ENCODE assay signal across 14 mouse cellular contexts in the genomic region with DNA sequence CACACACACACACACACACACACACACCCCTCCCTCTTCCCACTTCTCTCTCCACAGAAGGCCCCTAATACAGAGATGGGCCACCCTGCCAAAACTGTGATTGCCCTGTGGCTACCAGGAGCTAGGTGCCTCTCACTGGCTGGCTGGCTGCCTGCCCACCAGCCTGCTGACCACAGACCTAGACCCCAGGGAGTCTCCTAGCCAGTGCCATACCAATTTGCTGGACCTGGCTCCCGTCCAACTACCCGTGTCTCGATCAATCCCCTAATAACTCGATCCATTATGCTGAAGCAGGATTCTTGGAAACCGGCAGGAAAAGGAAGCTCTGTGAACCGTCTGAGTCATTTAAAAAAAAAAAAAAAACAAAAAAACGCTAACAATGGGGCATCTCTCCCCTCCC. TPM values are rescaled to one million over a fixed set of nuclear protein-coding genes. Genes with fewer than 3 reads are reported as not detected.
DNase-seq lines count a peak whose midpoint lies in the region; ATAC-seq and TF ChIP-seq lines count a peak whose summit lies in the region.
"Had no signal": no experiment of that assay in that cellular context is flagged by ENCODE, and none has a peak within 500 bp of the region (broad histone marks: within the 10 kb centered on the region; RNA-seq: fewer than 3 reads in every experiment).

No protein-coding gene starts in this region.

- no peak overlapping the region for H3K9ac ChIP-seq in heart, postnatal 0 days (replicated peaks; ENCODE audit: low read depth, low read length)
- H3K9ac ChIP-seq in limb, embryonic 14.5 days (ENCODE audit: low read depth, low read length, severe bottlenecking), result no peak overlapping the region
- H3K9ac ChIP-seq: embryonic facial prominence, embryonic 12.5 days had no signal

- peak; percentile 58 to 59 for DNase-seq in cerebellum, postnatal 14 days
- no peak for DNase-seq in cerebellum, postnatal 36 days
- DNase-seq in heart, postnatal 0 days (ENCODE audit: low spot score), result no peak
- no peak for DNase-seq in heart, adult 8-10 months (ENCODE audit: low spot score)
- peak; percentile 28 for DNase-seq in Patski (ENCODE audit: low read depth, low spot score)
- DNase-seq in limb, embryonic 14.5 days (ENCODE audit: low spot score), result no peak
- DNase-seq in gastrocnemius, adult 18-20 months (ENCODE audit: low spot score), result no peak
- DNase-seq: kidney, postnatal 10 days; lung, adult 18-20 months had no signal

- no peak overlapping the region for H3K4me2 ChIP-seq in heart, postnatal 0 days (ENCODE audit: low read depth, low read length)
- no peak overlapping the region for H3K4me2 ChIP-seq in limb, embryonic 14.5 days (replicated peaks; ENCODE audit: low read depth, low read length, severe bottlenecking)
- H3K4me2 ChIP-seq: embryonic facial prominence, embryonic 12.5 days had no signal

- no peaks in the 10 kb centered on the region for H3K9me3 ChIP-seq in heart, postnatal 0 days (replicated peaks; ENCODE audit: control insufficient read depth, low read length)
- no peaks in the 10 kb centered on the region for H3K9me3 ChIP-seq in limb, embryonic 14.5 days (ENCODE audit: control insufficient read depth, low read length)
- H3K9me3 ChIP-seq: embryonic facial prominence, embryonic 12.5 days; megakaryocyte, embryonic 14.5 days had no signal

- 25% methylated on average over 7 of the region's 7 CpGs for WGBS in heart, postnatal 0 days
- WGBS in limb, embryonic 14.5 days, result 32% methylated on average over 7 of the region's 7 CpGs

- TF ChIP-seq EP300 in heart, postnatal 0 days (IDR thresholded peaks at IDR 0.05; ENCODE audit: low read depth), result no peak

- in situ Hi-C loops in Patski (cut with MboI; ENCODE audit: low pct_unique_long_range_greater_than_20kb), result no loop called here

- CTCF ChIA-PET in Patski (lab: Charles Lee), result interaction anchor here (1.3 to 1.5 kb wide), 2 partner anchors 10 to 125 kb away, joined by 3 read pairs; no protein-coding TSS in a partner anchor

- H3K4me1 ChIP-seq in heart, postnatal 0 days (ENCODE audit: control insufficient read depth, insufficient read depth), result peaks cover 45% of the 10 kb centered on the region
- peaks cover 60% of the 10 kb centered on the region for H3K4me1 ChIP-seq in limb, embryonic 14.5 days (ENCODE audit: control insufficient read depth, insufficient read depth, low read length)

- ATAC-seq in heart, postnatal 0 days (ENCODE audit: insufficient read depth, low read depth), result no peak
- ATAC-seq in Patski, result no peak
- ATAC-seq in limb, embryonic 14.5 days (ENCODE audit: low FRiP score, low read depth), result no peak
- no peak for ATAC-seq in inflammation-experienced regulatory T-cells, adult 6 months

- H3K4me3 ChIP-seq in heart, postnatal 0 days (ENCODE audit: low read depth, low read length), result no peak overlapping the region
- H3K4me3 ChIP-seq in limb, embryonic 14.5 days (replicated peaks; ENCODE audit: low read length), result no peak overlapping the region
- H3K4me3 ChIP-seq: embryonic facial prominence, embryonic 12.5 days; megakaryocyte, embryonic 14.5 days had no signal

- H3K27ac ChIP-seq in heart, postnatal 0 days (ENCODE audit: low read depth), result peak overlapping the region; percentile 26
- 0 out of 2 replicates have a peak overlapping the region, but pooled peaks have one; percentile 16 for H3K27ac ChIP-seq in limb, embryonic 14.5 days (replicated peaks; ENCODE audit: low read depth, low read length)

- H3K27me3 ChIP-seq in heart, postnatal 0 days (ENCODE audit: control insufficient read depth, insufficient read depth, low read length), result no peaks in the 10 kb centered on the region
- no peaks in the 10 kb centered on the region for H3K27me3 ChIP-seq in Patski
- H3K27me3 ChIP-seq in limb, embryonic 14.5 days (ENCODE audit: control insufficient read depth, insufficient read depth, low read length), result no peaks in the 10 kb centered on the region
- H3K27me3 ChIP-seq: embryonic facial prominence, embryonic 12.5 days had no signal

- POLR2A ChIA-PET in Patski (lab: Charles Lee), result no interaction called here

- TF ChIP-seq POLR2A in limb, embryonic 14.5 days (IDR thresholded peaks at IDR 0.05; ENCODE audit: borderline replicate concordance, extremely low read depth, insufficient read depth, insufficient read length), result no peak

- no peak for TF ChIP-seq CTCF in heart, postnatal 0 days (IDR thresholded peaks at IDR 0.05; ENCODE audit: low read depth)
- no peak for TF ChIP-seq CTCF in Patski (IDR thresholded peaks at IDR 0.05)

- H3K36me3 ChIP-seq in heart, postnatal 0 days (replicated peaks; ENCODE audit: control insufficient read depth, insufficient read depth, low read length), result no peaks in the 10 kb centered on the region
- H3K36me3 ChIP-seq in limb, embryonic 14.5 days (ENCODE audit: control insufficient read depth, insufficient read depth, low read length), result no peaks in the 10 kb centered on the region
- H3K36me3 ChIP-seq: embryonic facial prominence, embryonic 12.5 days had no signal

RNA-seq across cellular contexts. Expression of a gene that starts 22.8 kb away (rescaled TPM):
- 39.2 and 65.9 TPM in 2 replicates for total RNA-seq in heart, postnatal 0 days (2014; rRNA removed; ENCODE audit: low replicate concordance)
- 3.1 and 3.4 TPM in 2 replicates for polyA plus RNA-seq in heart, postnatal 0 days (2015; fragmentation: Nextera tagmentation; extraction: Ambion mirVana)
- 1 to 10 TPM; 3.9 to 9.7 (median 7.7) TPM for total RNA-seq in heart, adult 8-10 months (2022)
- polyA plus RNA-seq in Patski (2021), result 0.23 TPM
- 58.0 and 73.0 TPM in 2 replicates for polyA plus RNA-seq in limb, embryonic 14.5 days (2012; rRNA removed)
- 6.9 TPM in 2 replicates for polyA plus RNA-seq in limb, embryonic 14.5 days (2014; fragmentation: Nextera tagmentation; extraction: Ambion mirVana)
- total RNA-seq in gastrocnemius, adult 18-20 months (2021), result 1 to 10 TPM in 1 of 2 experiments, under 1 TPM in 1; 0.81 to 1.1 TPM
- not detected for polyA plus RNA-seq in inflammation-experienced regulatory T-cells, adult 6 months (2017; shearing (Covaris generic))

RNA-seq across cellular contexts. Expression of a gene that starts 41.7 kb away (rescaled TPM):
- total RNA-seq in heart, postnatal 0 days (2014; rRNA removed; ENCODE audit: low replicate concordance), result not detected in 2 replicates
- polyA plus RNA-seq in heart, postnatal 0 days (2015; fragmentation: Nextera tagmentation; extraction: Ambion mirVana), result 0.33 and 0.56 TPM in 2 replicates
- total RNA-seq in heart, adult 8-10 months (2022), result not detected
- not detected for polyA plus RNA-seq in Patski (2021)
- 11.3 and 14.6 TPM in 2 replicates for polyA plus RNA-seq in limb, embryonic 14.5 days (2012; rRNA removed)
- polyA plus RNA-seq in limb, embryonic 14.5 days (2014; fragmentation: Nextera tagmentation; extraction: Ambion mirVana), result 10.2 and 14.6 TPM in 2 replicates
- total RNA-seq in gastrocnemius, adult 18-20 months (2021), result under 1 TPM; 0.30 to 0.31 TPM
- not detected for polyA plus RNA-seq in inflammation-experienced regulatory T-cells, adult 6 months (2017; shearing (Covaris generic))
- polyA plus RNA-seq: cerebellum, adult 2 months had no signal

RNA-seq across cellular contexts. Expression of a gene that starts 43.6 kb away (rescaled TPM):
- 1.3 TPM in 1 of 2 replicates, not detected in the other for total RNA-seq in heart, postnatal 0 days (2014; rRNA removed; ENCODE audit: low replicate concordance)
- polyA plus RNA-seq in heart, postnatal 0 days (2015; fragmentation: Nextera tagmentation; extraction: Ambion mirVana), result 0.23 and 1.1 TPM in 2 replicates
- under 1 TPM in 3 of 4 experiments, not detected in 1; 0.28 to 0.46 (median 0.33) TPM for total RNA-seq in heart, adult 8-10 months (2022)
- not detected for polyA plus RNA-seq in Patski (2021)
- polyA plus RNA-seq in limb, embryonic 14.5 days (2012; rRNA removed), result 0.05 and 0.08 TPM in 2 replicates
- polyA plus RNA-seq in limb, embryonic 14.5 days (2014; fragmentation: Nextera tagmentation; extraction: Ambion mirVana), result not detected in 2 replicates
- total RNA-seq in gastrocnemius, adult 18-20 months (2021), result not detected
- polyA plus RNA-seq in inflammation-experienced regulatory T-cells, adult 6 months (2017; shearing (Covaris generic)), result not detected
- total RNA-seq: adrenal gland, postnatal 4 days had no signal

RNA-seq across cellular contexts. Expression of a gene that starts 44.7 kb away (rescaled TPM):
- total RNA-seq in heart, postnatal 0 days (2014; rRNA removed; ENCODE audit: low replicate concordance), result 15.2 and 28.1 TPM in 2 replicates
- polyA plus RNA-seq in heart, postnatal 0 days (2015; fragmentation: Nextera tagmentation; extraction: Ambion mirVana), result 26.2 and 35.5 TPM in 2 replicates
- 1 to 10 TPM in 1 of 4 experiments, under 1 TPM in 3; 0.24 to 1.4 (median 0.72) TPM for total RNA-seq in heart, adult 8-10 months (2022)
- not detected for polyA plus RNA-seq in Patski (2021)
- 31.8 and 35.9 TPM in 2 replicates for polyA plus RNA-seq in limb, embryonic 14.5 days (2012; rRNA removed)
- polyA plus RNA-seq in limb, embryonic 14.5 days (2014; fragmentation: Nextera tagmentation; extraction: Ambion mirVana), result 38.0 and 83.8 TPM in 2 replicates
- total RNA-seq in gastrocnemius, adult 18-20 months (2021), result 1 to 10 TPM; 4.7 to 5.8 TPM
- polyA plus RNA-seq in inflammation-experienced regulatory T-cells, adult 6 months (2017; shearing (Covaris generic)), result not detected
- polyA plus RNA-seq: cerebellum, adult 2 months; embryonic facial prominence, embryonic 12.5 days had no signal

Comparison
In these comparisons a context has a peak if more than half of its experiments do, and no peak if none do; other contexts are left out.
1. DNase-seq: peak in cerebellum, postnatal 14 days (2 of 2) and Patski (single experiment); none in cerebellum, postnatal 36 days (0 of 2), heart, postnatal 0 days (single experiment), heart, adult 8-10 months (single experiment), limb, embryonic 14.5 days (single experiment) and gastrocnemius, adult 18-20 months (single experiment).